Mouse (Mus musculus) heart, postnatal 0 days (tissue): ENCODE measurements at regions not wholly inside any gene's neighbourhood (a gene's known extent, or its start where the extent isn't known, plus 50 kb on each side); places are given as distances from the start of the nearest gene placed in this dataset.

Source experiments
- CTCF ChIP-seq: IDR thresholded peaks from 2 replicates; pipeline ENCODE4 v1.5.1; 2016; ENCODE audit warnings: antibody characterized with exemption, control low read depth, low read depth
- EP300 ChIP-seq: IDR thresholded peaks from 2 replicates; pipeline ENCODE4 v1.6.1; 2016; ENCODE audit warnings: antibody characterized with exemption, low read depth

GRCm38 (mm10) chr8:82191011-82191410 is 212.0 kb downstream of the Il15 start:
- TF ChIP-seq CTCF (no peak), EP300 (no peak)
